Mouse (Mus musculus): ENCODE data around the gene Eml4.

DNA sequence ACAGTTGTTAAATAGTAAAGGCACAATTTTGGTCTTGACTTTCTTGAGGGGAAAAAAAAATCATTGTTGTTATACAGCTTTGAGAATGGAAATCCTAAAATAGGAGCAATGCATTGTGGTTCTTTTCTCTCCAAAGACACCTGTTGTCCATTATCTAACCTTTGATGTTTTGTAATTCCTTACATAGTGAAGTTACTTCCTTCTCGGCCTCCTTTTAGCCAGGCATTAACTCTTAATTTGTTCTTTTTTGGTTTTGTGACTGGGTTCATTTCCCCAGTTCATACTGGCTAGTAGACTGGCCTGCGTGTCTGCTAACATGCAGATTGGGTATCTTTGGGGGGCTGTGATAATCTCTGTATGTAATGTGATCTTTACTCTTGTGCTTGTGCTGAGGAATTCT lies 1.7 kb downstream of the Eml4 start:
- TF ChIP-seq CTCF (conservative IDR thresholded peaks at IDR 0.05 in 1 of 2, IDR thresholded peaks at IDR 0.05 in 1 of 2; ENCODE audit: low read depth in 2 of 2, low read length in 2 of 2) (no peak), E2F4 (IDR thresholded peaks at IDR 0.05; ENCODE audit: insufficient replicate concordance, low read depth, low read length) (no peak), POLR2A (IDR thresholded peaks at IDR 0.05; ENCODE audit: low read depth, low read length) (no peak), POLR2AphosphoS2 (IDR thresholded peaks at IDR 0.05; ENCODE audit: low read depth, low read length) (no peak), TCF12 (IDR thresholded peaks at IDR 0.05; ENCODE audit: low read depth, low read length) (no peak), RCOR1 (conservative IDR thresholded peaks at IDR 0.05; ENCODE audit: low read depth, low read length) (no peak), BHLHE40 (IDR thresholded peaks at IDR 0.05; ENCODE audit: low read depth, low read length) (no peak)
